In the genomic region with DNA sequence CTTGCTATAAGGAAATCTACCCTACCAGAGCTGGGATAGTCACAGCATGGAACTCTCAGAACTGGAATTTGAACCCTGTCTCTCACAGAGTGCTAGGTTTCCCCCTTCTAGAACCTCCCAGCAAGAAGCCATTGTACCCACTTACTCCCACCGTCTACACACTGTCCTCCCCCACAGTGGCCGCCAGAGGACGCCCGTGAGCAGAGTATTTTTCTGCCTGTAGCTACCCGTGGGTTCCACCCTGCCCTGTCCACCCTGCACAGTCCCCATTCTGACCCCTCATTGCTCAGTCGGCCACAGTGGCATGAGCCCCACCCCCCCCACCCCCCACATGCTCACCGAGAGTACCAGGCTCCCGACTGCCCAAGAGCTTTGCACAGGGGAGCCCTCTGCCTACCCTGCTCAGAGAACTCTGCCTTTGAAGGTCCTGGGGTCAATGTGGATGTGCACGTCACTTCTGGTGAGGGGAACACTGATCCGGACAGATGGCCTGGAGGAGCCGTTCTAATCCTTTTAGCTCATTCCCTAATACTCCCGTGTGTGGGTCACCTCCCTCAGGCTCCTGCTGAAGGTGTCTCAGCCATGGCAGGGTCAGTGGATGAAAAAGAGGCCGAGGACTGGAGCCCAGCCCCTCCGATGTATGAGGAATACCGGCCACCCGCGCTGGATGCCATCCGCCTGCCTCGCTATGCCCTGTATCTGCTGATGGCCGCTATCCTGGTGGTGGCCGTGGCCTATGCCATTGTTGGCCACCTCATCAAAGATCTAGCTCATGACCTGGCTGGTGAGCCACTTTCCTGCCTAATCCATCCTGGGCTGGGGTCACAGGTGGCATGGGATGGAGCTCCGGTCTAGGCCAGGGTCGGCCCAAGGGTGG, we compare ENCODE assay signal across 8 mouse cellular contexts. TPM values are rescaled to one million over a fixed set of nuclear protein-coding genes. Genes with fewer than 3 reads are reported as not detected.
DNase-seq lines count a peak whose midpoint lies in the region; ATAC-seq and TF ChIP-seq lines count a peak whose summit lies in the region.

No protein-coding gene starts in this region.

- H3K9me3 ChIP-seq in hindbrain, embryonic 14.5 days (ENCODE audit: control insufficient read depth, low read length): no peaks in the 10 kb centered on the region

- no peaks in the 10 kb centered on the region for H3K27me3 ChIP-seq in cerebellum, adult 2 months (ENCODE audit: control insufficient read depth, insufficient read depth, low read length)
- no peaks in the 10 kb centered on the region for H3K27me3 ChIP-seq in hindbrain, embryonic 14.5 days (ENCODE audit: control insufficient read depth, insufficient read depth, low read length)

- peak; percentile 96 for TF ChIP-seq CTCF in cerebellum, adult 2 months (IDR thresholded peaks at IDR 0.05; ENCODE audit: borderline replicate concordance, insufficient read depth, low read depth, low read length)

- peak; percentile 75 for DNase-seq in layer of hippocampus, adult 11-12 months (ENCODE audit: low spot score)
- no peak for DNase-seq in layer of hippocampus, adult 9-11 months
- DNase-seq in cerebellum, adult 2 months: peak; percentile 71 to 84
- peak; percentile 62 for DNase-seq in forelimb bud, embryonic 11.5 days (ENCODE audit: low read depth, low spot score)
- peak; percentile 66 for DNase-seq in hindbrain, embryonic 14.5 days (ENCODE audit: low spot score)
- DNase-seq in left cerebral cortex, postnatal 36 days (ENCODE audit: low spot score in 2 of 2): peak; percentile 64 to 76
- peak; percentile 56 to 74 for DNase-seq in spleen, adult 18-20 months

- H3K4me1 ChIP-seq in cerebellum, adult 2 months (ENCODE audit: control insufficient read depth, insufficient read depth, low read length): peaks cover 19% of the 10 kb centered on the region
- H3K4me1 ChIP-seq in hindbrain, embryonic 14.5 days (replicated peaks; ENCODE audit: control insufficient read depth, insufficient read depth, low read length): peaks cover 7% of the 10 kb centered on the region

- intact Hi-C loops in left cerebral cortex, postnatal 36 days (cut with DNase I): loop anchor here (2.0 kb wide), 1 partner anchor 59 kb away; no protein-coding TSS in a partner anchor

- WGBS in cerebellum, adult 2 months: 44% methylated on average over 23 of the region's 23 CpGs
- WGBS in hindbrain, embryonic 14.5 days: 62% methylated on average over 23 of the region's 23 CpGs

- ATAC-seq in hindbrain, embryonic 14.5 days (ENCODE audit: low FRiP score): peak; percentile 50
- peak; percentile 57 for ATAC-seq in megakaryocyte-erythroid progenitor cell, adult 5-6 weeks (replicated peaks; ENCODE audit: low FRiP score, low TSS enrichment, poor library complexity, severe bottlenecking)

- no peak for TF ChIP-seq POLR2A in cerebellum, adult 2 months (IDR thresholded peaks at IDR 0.05; ENCODE audit: borderline replicate concordance, insufficient read depth, low read length)

- H3K4me3 ChIP-seq in cerebellum, adult 2 months (replicated peaks; ENCODE audit: insufficient read depth, low read depth, low read length): no peak overlapping the region
- no peak overlapping the region for H3K4me3 ChIP-seq in hindbrain, embryonic 14.5 days (replicated peaks; ENCODE audit: low read length)

- peaks cover 35% of the 10 kb centered on the region for H3K36me3 ChIP-seq in hindbrain, embryonic 14.5 days (replicated peaks; ENCODE audit: control insufficient read depth, insufficient read depth)

- H3K4me2 ChIP-seq in hindbrain, embryonic 14.5 days (replicated peaks): no peak overlapping the region

- H3K27ac ChIP-seq in cerebellum, adult 2 months (ENCODE audit: insufficient read depth, low read length): no peak overlapping the region
- H3K27ac ChIP-seq in hindbrain, embryonic 14.5 days: no peak overlapping the region

- H3K9ac ChIP-seq in hindbrain, embryonic 14.5 days: no peak overlapping the region

RNA-seq across cellular contexts. Expression of gene Gm48552, which starts 1.2 kb away (rescaled TPM):
- polyA plus RNA-seq in cerebellum, adult 2 months (2012; rRNA removed): 10.7 and 13.8 TPM in 2 replicates
- polyA plus RNA-seq in hindbrain, embryonic 14.5 days (2014; fragmentation: Nextera tagmentation; extraction: Ambion mirVana): 1.9 and 2.2 TPM in 2 replicates
- 1 to 10 TPM; 1.9 to 4.9 TPM for total RNA-seq in left cerebral cortex, postnatal 36 days (2021)
- total RNA-seq in megakaryocyte-erythroid progenitor cell, adult 5-6 weeks (2014; fragmentation: Nextera tagmentation): 4.0 TPM in 1 of 2 replicates, not detected in the other
- total RNA-seq in megakaryocyte-erythroid progenitor cell, adult 5-6 weeks (2017): not detected in 2 replicates

RNA-seq across cellular contexts. Expression of gene Smim24, which starts 2.8 kb away (rescaled TPM):
- polyA plus RNA-seq in cerebellum, adult 2 months (2012; rRNA removed): 1.2 and 1.7 TPM in 2 replicates
- polyA plus RNA-seq in hindbrain, embryonic 14.5 days (2014; fragmentation: Nextera tagmentation; extraction: Ambion mirVana): 0.84 and 1.3 TPM in 2 replicates
- under 1 TPM; 0.77 to 0.94 TPM for total RNA-seq in left cerebral cortex, postnatal 36 days (2021)
- total RNA-seq in megakaryocyte-erythroid progenitor cell, adult 5-6 weeks (2014; fragmentation: Nextera tagmentation): 7.7 and 12.8 TPM in 2 replicates
- total RNA-seq in megakaryocyte-erythroid progenitor cell, adult 5-6 weeks (2017): 7.4 and 7.5 TPM in 2 replicates

RNA-seq across cellular contexts. Expression of gene Gm48551, which starts 5.8 kb away (rescaled TPM):
- polyA plus RNA-seq in cerebellum, adult 2 months (2012; rRNA removed): 10.2 and 10.8 TPM in 2 replicates
- polyA plus RNA-seq in hindbrain, embryonic 14.5 days (2014; fragmentation: Nextera tagmentation; extraction: Ambion mirVana): 5.5 and 5.7 TPM in 2 replicates
- total RNA-seq in left cerebral cortex, postnatal 36 days (2021): 1 to 10 TPM; 2.5 to 4.3 TPM
- total RNA-seq in megakaryocyte-erythroid progenitor cell, adult 5-6 weeks (2014; fragmentation: Nextera tagmentation): 1.2 and 6.3 TPM in 2 replicates
- 0.11 and 2.6 TPM in 2 replicates for total RNA-seq in megakaryocyte-erythroid progenitor cell, adult 5-6 weeks (2017)

RNA-seq across cellular contexts. Expression of gene Dohh, which starts 5.8 kb away (rescaled TPM):
- polyA plus RNA-seq in cerebellum, adult 2 months (2012; rRNA removed): 87.7 and 93.1 TPM in 2 replicates
- polyA plus RNA-seq in hindbrain, embryonic 14.5 days (2014; fragmentation: Nextera tagmentation; extraction: Ambion mirVana): 68.9 TPM in 2 replicates
- 100 to 1,000 TPM in 1 of 2 experiments, 10 to 100 TPM in 1; 80.0 to 103 TPM for total RNA-seq in left cerebral cortex, postnatal 36 days (2021)
- total RNA-seq in megakaryocyte-erythroid progenitor cell, adult 5-6 weeks (2014; fragmentation: Nextera tagmentation): 12.3 and 31.4 TPM in 2 replicates
- total RNA-seq in megakaryocyte-erythroid progenitor cell, adult 5-6 weeks (2017): 31.2 and 37.8 TPM in 2 replicates

RNA-seq across cellular contexts. Expression of gene Fzr1, which starts 11.7 kb away (rescaled TPM):
- 75.8 and 81.5 TPM in 2 replicates for polyA plus RNA-seq in cerebellum, adult 2 months (2012; rRNA removed)
- polyA plus RNA-seq in hindbrain, embryonic 14.5 days (2014; fragmentation: Nextera tagmentation; extraction: Ambion mirVana): 119 and 125 TPM in 2 replicates
- total RNA-seq in left cerebral cortex, postnatal 36 days (2021): 10 to 100 TPM; 67.8 to 72.2 TPM
- total RNA-seq in megakaryocyte-erythroid progenitor cell, adult 5-6 weeks (2014; fragmentation: Nextera tagmentation): 28.5 and 50.0 TPM in 2 replicates
- total RNA-seq in megakaryocyte-erythroid progenitor cell, adult 5-6 weeks (2017): 12.2 and 14.9 TPM in 2 replicates

Comparison
In these comparisons a context has a peak if more than half of its experiments do, and no peak if none do; other contexts are left out.
1. RNA of gene Smim24, which starts 2.8 kb away (total RNA-seq): 7.4 to 12.8 TPM in megakaryocyte-erythroid progenitor cell, adult 5-6 weeks; 0.77 to 0.94 TPM in left cerebral cortex, postnatal 36 days; every median in the first group is over 4 times any median in the second.